Mouse (Mus musculus) forebrain, embryonic 12.5 days (tissue): Measurements from ENCODE around the gene Cacna2d3. TPM values are rescaled to one million over a fixed set of nuclear protein-coding genes. Genes with fewer than 3 reads are reported as not detected.

Experiments used
- ATAC-seq: fragments of 200-750 bp; cut with Nextera tagmentation; 2 replicates; pipeline ENCODE4 v1.8.0; 2017; ENCODE audit warnings: moderate TSS enrichment; ENCODE audit not compliant: low FRiP score
- H3K27ac ChIP-seq: fragments of 300-500 bp; sonication (generic); 2 replicates; pipeline ENCODE4 v1.5.1; 2016; ENCODE audit warnings: mild to moderate bottlenecking
- H3K27me3 ChIP-seq: fragments of 300-500 bp; sonication (generic); 2 replicates; pipeline ENCODE4 v1.6.1; 2016; ENCODE audit warnings: mild to moderate bottlenecking
- H3K36me3 ChIP-seq: fragments of 300-500 bp; sonication (generic); replicated peaks from 2 replicates; pipeline ENCODE4 v1.6.1; 2016; ENCODE audit warnings: mild to moderate bottlenecking
- H3K4me1 ChIP-seq: fragments of 300-500 bp; sonication (generic); 2 replicates; pipeline ENCODE4 v1.6.1; 2016
- H3K4me2 ChIP-seq: fragments of 300-500 bp; sonication (generic); 2 replicates; pipeline ENCODE4 v1.6.1; 2016; ENCODE audit warnings: mild to moderate bottlenecking, moderate library complexity
- H3K4me3 ChIP-seq: fragments of 300-500 bp; sonication (generic); replicated peaks from 2 replicates; pipeline ENCODE4 v1.5.1; 2016; ENCODE audit warnings: mild to moderate bottlenecking
- H3K9ac ChIP-seq: fragments of 300-500 bp; sonication (generic); 2 replicates; pipeline ENCODE4 v1.6.1; 2016; ENCODE audit warnings: mild to moderate bottlenecking
- H3K9me3 ChIP-seq: fragments of 300-500 bp; sonication (generic); 2 replicates; pipeline ENCODE4 v1.6.1; 2016
- WGBS: fragments of 180-500 bp; shearing (Covaris S2); methylation state at CpG from one replicate; pipeline ENCODE4 v1.1.7; 2016; 5-methylcytosine and 5-hydroxymethylcytosine counted together
- polyA plus RNA-seq: library from polyadenylated mRNA; unstranded; fragments of >200 nt; fragmentation: Nextera tagmentation; extraction: Ambion mirVana; gene quantifications from 2 replicates; pipeline ENCODE4 v1.2.1, GENCODE M21; 2016

The Cacna2d3 gene
- polyA plus RNA-seq, 1 experiment from 2014 or later: 15.3 TPM

- WGBS: 12% methylated on average over 15 of the region's 15 CpGs
- Histone ChIP-seq H3K36me3 (no peaks in the 10 kb centered on the region), H3K4me1 (peaks cover 34% of the 10 kb centered on the region), H3K4me3 (no peak overlapping the region), H3K9me3 (no peaks in the 10 kb centered on the region), H3K4me2 (no peak overlapping the region), H3K27me3 (peaks cover 8% of the 10 kb centered on the region; the same call in 1 of the 2 replicates), H3K27ac (peak overlapping the region; percentile 53; the same call in 1 of the 2 replicates), H3K9ac (no peak overlapping the region)
- peak; percentile 45; the same call in 1 of the 2 replicates for ATAC-seq
Measured at GRCm38 (mm10) chr14:29443091-29444026, 278.3 kb downstream of the Cacna2d3 start.

GRCm38 (mm10) chr14:29442476-29442875 lies 279.2 kb downstream of the Cacna2d3 start:
- Histone ChIP-seq H3K9me3 (no peaks in the 10 kb centered on the region), H3K4me1 (peaks cover 34% of the 10 kb centered on the region), H3K36me3 (no peaks in the 10 kb centered on the region), H3K4me3 (no peak overlapping the region), H3K9ac (no peak overlapping the region), H3K4me2 (peak overlapping the region; percentile 29), H3K27ac (peak overlapping the region; percentile 74), H3K27me3 (peaks cover 8% of the 10 kb centered on the region; the same call in 1 of the 2 replicates)
- peak; percentile 58; the same call in 1 of the 2 replicates for ATAC-seq
- WGBS: 10% methylated on average over 4 of the region's 4 CpGs

- Histone ChIP-seq H3K9ac (no peak overlapping the region), H3K9me3 (no peaks in the 10 kb centered on the region), H3K27ac (no peak overlapping the region), H3K4me1 (peaks cover 27% of the 10 kb centered on the region), H3K36me3 (no peaks in the 10 kb centered on the region), H3K27me3 (no peaks in the 10 kb centered on the region), H3K4me3 (no peak overlapping the region), H3K4me2 (no peak overlapping the region)
- 87% methylated on average over 7 of the region's 7 CpGs for WGBS
- no peak for ATAC-seq
Measured at GRCm38 (mm10) chr14:29438666-29439065, 283.0 kb downstream of the Cacna2d3 start.

- no peaks in the 10 kb centered on the region for H3K9me3 ChIP-seq
- WGBS: 88% methylated on average over 3 of the region's 3 CpGs
- no peak overlapping the region for H3K27ac ChIP-seq
- no peak overlapping the region for H3K9ac ChIP-seq
- H3K4me1 ChIP-seq: peaks cover 25% of the 10 kb centered on the region
- H3K27me3 ChIP-seq: no peaks in the 10 kb centered on the region
- H3K36me3 ChIP-seq: no peaks in the 10 kb centered on the region
- H3K4me2 ChIP-seq: no peak overlapping the region
- no peak overlapping the region for H3K4me3 ChIP-seq
- ATAC-seq: no peak
Measured at GRCm38 (mm10) chr14:29438251-29438650, 283.4 kb downstream of the Cacna2d3 start.

- no peaks in the 10 kb centered on the region for H3K9me3 ChIP-seq
Measured at GRCm38 (mm10) chr14:29435203-29435602, 286.5 kb downstream of the Cacna2d3 start.

GRCm38 (mm10) chr14:29433716-29434115 lies 287.9 kb downstream of the Cacna2d3 start:
- H3K27me3 ChIP-seq: no peaks in the 10 kb centered on the region
- H3K4me1 ChIP-seq: peaks cover 3% of the 10 kb centered on the region; the same call in 1 of the 2 replicates
- WGBS: 69% methylated on average over 3 of the region's 3 CpGs
- no peaks in the 10 kb centered on the region for H3K9me3 ChIP-seq
- ATAC-seq: no peak
- H3K4me3 ChIP-seq: no peak overlapping the region
- no peaks in the 10 kb centered on the region for H3K36me3 ChIP-seq
- no peak overlapping the region for H3K27ac ChIP-seq
- H3K4me2 ChIP-seq: no peak overlapping the region
- H3K9ac ChIP-seq: no peak overlapping the region

More at GRCm38 (mm10) chr14:29435203-29435602, 286.5 kb downstream of the Cacna2d3 start:
- no peak overlapping the region for H3K27ac ChIP-seq
- no peak overlapping the region for H3K9ac ChIP-seq
- no peak for ATAC-seq
- no peak overlapping the region for H3K4me2 ChIP-seq
- peaks cover 3% of the 10 kb centered on the region; the same call in 1 of the 2 replicates for H3K4me1 ChIP-seq
- no peaks in the 10 kb centered on the region for H3K36me3 ChIP-seq
- H3K27me3 ChIP-seq: no peaks in the 10 kb centered on the region
- H3K4me3 ChIP-seq: no peak overlapping the region

GRCm38 (mm10) chr14:29433076-29433714 lies 288.5 kb downstream of the Cacna2d3 start:
- Histone ChIP-seq H3K4me2 (no peak overlapping the region), H3K9me3 (no peaks in the 10 kb centered on the region), H3K4me1 (peaks cover 3% of the 10 kb centered on the region; the same call in 1 of the 2 replicates), H3K36me3 (no peaks in the 10 kb centered on the region), H3K27ac (no peak overlapping the region), H3K9ac (no peak overlapping the region), H3K27me3 (no peaks in the 10 kb centered on the region), H3K4me3 (no peak overlapping the region)
- WGBS: 77% methylated on average over 5 of the region's 5 CpGs
- no peak for ATAC-seq

GRCm38 (mm10) chr14:29429788-29430187 lies 291.9 kb downstream of the Cacna2d3 start:
- no peak for ATAC-seq
- no peak overlapping the region for H3K4me3 ChIP-seq
- H3K9me3 ChIP-seq: no peaks in the 10 kb centered on the region
- H3K9ac ChIP-seq: no peak overlapping the region
- H3K27me3 ChIP-seq: no peaks in the 10 kb centered on the region
- peaks cover 3% of the 10 kb centered on the region; the same call in 1 of the 2 replicates for H3K4me1 ChIP-seq
- H3K4me2 ChIP-seq: no peak overlapping the region
- 67% methylated on average over 2 of the region's 2 CpGs for WGBS
- H3K27ac ChIP-seq: no peak overlapping the region
- no peaks in the 10 kb centered on the region for H3K36me3 ChIP-seq

- Histone ChIP-seq H3K4me3 (no peak overlapping the region), H3K27ac (no peak overlapping the region), H3K9me3 (no peaks in the 10 kb centered on the region), H3K36me3 (no peaks in the 10 kb centered on the region), H3K9ac (no peak overlapping the region), H3K4me1 (no peaks in the 10 kb centered on the region), H3K4me2 (no peak overlapping the region), H3K27me3 (no peaks in the 10 kb centered on the region)
- 64% methylated on average over 3 of the region's 3 CpGs for WGBS
- ATAC-seq: no peak
Measured at GRCm38 (mm10) chr14:29425666-29426065, 296.0 kb downstream of the Cacna2d3 start.

GRCm38 (mm10) chr14:29425208-29425607 lies 296.5 kb downstream of the Cacna2d3 start:
- WGBS: 66% methylated on average over 3 of the region's 3 CpGs
- ATAC-seq: no peak

GRCm38 (mm10) chr14:29405878-29406165 lies 315.8 kb downstream of the Cacna2d3 start:
- H3K4me1 ChIP-seq: 0 out of 2 replicates have a peak, but pooled peaks cover 9% of the 10 kb centered on the region
- no peak overlapping the region for H3K9ac ChIP-seq
- ATAC-seq: no peak
- H3K36me3 ChIP-seq: no peaks in the 10 kb centered on the region
- no peak overlapping the region for H3K27ac ChIP-seq
- no peaks in the 10 kb centered on the region for H3K9me3 ChIP-seq
- 40% methylated on average over 2 of the region's 2 CpGs for WGBS
- no peak overlapping the region for H3K4me2 ChIP-seq
- H3K4me3 ChIP-seq: no peak overlapping the region
- H3K27me3 ChIP-seq: peaks cover 7% of the 10 kb centered on the region; the same call in 1 of the 2 replicates

More at GRCm38 (mm10) chr14:29425208-29425607, 296.5 kb downstream of the Cacna2d3 start:
- Histone ChIP-seq H3K36me3 (no peaks in the 10 kb centered on the region), H3K4me2 (no peak overlapping the region), H3K4me3 (no peak overlapping the region), H3K27ac (no peak overlapping the region), H3K4me1 (no peaks in the 10 kb centered on the region), H3K9ac (no peak overlapping the region), H3K9me3 (no peaks in the 10 kb centered on the region), H3K27me3 (no peaks in the 10 kb centered on the region)

GRCm38 (mm10) chr14:29405125-29405877 lies 316.4 kb downstream of the Cacna2d3 start:
- H3K9ac ChIP-seq: no peak overlapping the region
- H3K4me2 ChIP-seq: no peak overlapping the region
- peaks cover 7% of the 10 kb centered on the region; the same call in 1 of the 2 replicates for H3K27me3 ChIP-seq
- no peaks in the 10 kb centered on the region for H3K9me3 ChIP-seq
- no peak overlapping the region for H3K4me3 ChIP-seq
- 64% methylated on average over 8 of the region's 8 CpGs for WGBS
- ATAC-seq: no peak
- H3K4me1 ChIP-seq: 0 out of 2 replicates have a peak, but pooled peaks cover 9% of the 10 kb centered on the region
- H3K36me3 ChIP-seq: no peaks in the 10 kb centered on the region
- no peak overlapping the region for H3K27ac ChIP-seq
